Mouse (Mus musculus) CD4-positive naive resting alpha-beta T cell, adult 57 days (primary cell): Measurements from ENCODE around the gene Cnst. TPM values are rescaled to one million over a fixed set of nuclear protein-coding genes. Genes with fewer than 3 reads are reported as not detected.

Experiments
- total RNA-seq: library from RNA; stranded (reverse); gene quantifications from one replicate; pipeline ENCODE4 v1.2.4, GENCODE M21; 2023

The Cnst gene
- 52.5 TPM for total RNA-seq

DNA sequence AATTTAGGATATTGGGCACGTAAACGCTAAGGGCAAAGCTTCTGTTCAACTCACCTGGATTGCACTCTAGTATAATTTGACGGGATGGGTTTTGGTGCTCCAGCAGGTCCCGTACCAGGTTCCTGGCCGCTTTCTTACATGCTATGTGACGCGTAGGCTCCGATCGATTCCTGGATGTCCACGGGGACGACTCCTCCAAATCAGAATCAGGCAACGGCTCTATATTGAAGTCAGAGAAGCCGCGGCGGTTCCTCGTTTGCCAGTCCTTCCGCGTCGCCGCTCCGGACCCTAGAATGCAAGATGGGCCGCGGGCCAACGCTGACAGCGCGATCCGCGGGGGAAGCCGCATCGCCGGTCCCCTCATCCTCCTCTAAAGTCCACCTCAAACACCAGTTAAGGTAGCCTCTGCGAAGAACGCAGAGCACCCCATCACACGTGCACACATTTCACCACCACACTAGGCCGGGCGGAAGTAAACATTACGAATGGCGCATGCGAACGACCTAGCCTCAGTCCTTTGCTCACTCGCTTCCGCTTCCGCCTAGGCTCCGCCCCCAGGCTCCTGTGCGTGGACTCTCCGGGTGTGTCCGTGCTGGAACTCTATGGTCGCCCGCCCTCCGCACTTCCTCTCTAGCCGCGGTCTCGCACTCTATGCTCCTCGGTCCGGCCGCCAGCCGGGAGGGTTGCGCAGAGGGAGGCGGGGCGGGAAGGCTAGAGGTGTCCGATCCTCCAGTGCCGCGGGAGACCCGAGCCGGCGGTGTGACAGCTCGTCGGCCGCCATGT is at the start of gene Cnst, which contains the start of gene Tfb2m:
TSS of gene Cnst (plus strand) at position 603 of the 783 bp plus-strand sequence.
TSS of gene Tfb2m (minus strand) at position 500 of the 783 bp plus-strand sequence.

DNA sequence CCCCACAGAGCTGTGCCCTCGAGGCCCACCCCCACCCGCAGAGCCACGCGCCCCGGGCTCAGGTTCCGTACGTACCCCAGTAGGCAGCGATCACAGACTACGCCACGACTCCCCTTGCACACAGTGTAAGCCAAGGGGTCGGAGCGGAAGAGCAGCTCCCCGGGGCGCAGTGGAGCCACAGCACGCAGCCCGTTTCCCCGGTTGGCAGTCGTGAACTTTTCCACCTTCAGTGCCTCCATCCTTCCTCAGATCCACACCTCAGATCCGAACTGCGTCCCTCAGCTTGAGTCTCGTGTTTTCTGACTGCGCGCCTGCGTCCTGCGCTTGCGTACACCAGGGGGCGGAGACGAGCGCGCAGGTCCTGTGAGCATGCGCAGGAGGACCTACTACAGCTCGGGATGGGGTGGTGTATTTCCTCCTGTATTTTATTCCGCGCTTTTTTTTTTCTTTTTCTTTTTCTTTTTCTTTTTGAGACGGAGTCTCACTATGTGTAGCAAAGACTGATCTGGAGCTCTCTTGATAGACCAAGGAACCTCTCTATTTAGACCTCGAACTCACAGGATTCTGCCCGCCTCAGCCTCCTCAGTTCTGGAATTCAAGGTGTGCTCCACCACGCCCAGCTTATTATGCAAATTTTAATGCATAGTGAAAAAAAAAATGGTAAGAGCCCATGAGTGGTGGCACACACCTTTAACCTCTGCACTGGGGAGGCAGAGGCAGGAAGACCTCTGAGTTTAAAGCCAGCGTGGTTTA is 28.3 kb upstream of the Cnst start, which contains the start of gene Smyd3:
TSS of gene Smyd3 (minus strand) at position 329 of the 753 bp plus-strand sequence.

DNA sequence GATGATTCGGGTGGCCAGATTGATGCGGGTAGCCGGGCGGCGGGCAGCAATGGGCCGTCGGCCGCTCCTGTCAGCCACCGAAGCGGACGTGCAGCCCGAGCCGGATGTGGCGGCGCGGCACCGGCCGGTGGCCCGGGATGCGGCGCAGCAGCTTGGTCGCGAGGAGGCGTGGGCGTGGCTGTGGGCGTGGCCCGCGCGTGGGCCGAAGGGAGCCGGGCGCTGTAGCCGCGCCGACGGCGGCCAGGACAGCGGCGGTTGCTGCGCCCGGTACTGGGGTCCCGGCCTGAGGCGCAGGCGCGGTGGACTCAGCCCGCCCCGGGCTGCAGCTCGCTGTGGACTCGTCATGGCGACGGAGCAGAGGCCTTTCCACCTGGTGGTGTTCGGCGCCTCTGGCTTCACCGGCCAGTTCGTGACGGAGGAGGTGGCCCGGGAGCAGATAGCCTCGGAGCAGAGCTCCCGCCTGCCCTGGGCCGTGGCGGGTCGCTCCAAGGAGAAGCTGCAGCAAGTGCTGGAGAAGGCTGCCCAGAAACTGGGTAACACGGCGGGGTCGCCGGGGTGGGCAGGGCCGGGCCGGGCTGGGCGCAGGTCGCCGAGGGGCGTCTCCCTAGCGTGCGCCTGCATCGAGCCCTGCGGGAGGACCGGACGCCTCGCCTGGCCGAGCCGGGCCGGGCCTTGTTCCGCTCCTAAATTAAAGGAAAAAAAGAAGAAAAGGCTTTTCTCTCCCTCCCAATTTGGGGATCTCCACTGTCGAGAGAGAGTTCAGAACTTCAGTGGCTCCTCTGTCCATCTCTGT is 122.0 kb downstream of the Cnst start, which contains the start of gene Sccpdh:
TSS of gene Sccpdh (plus strand) at position 198 of the 793 bp plus-strand sequence.

Other genes with a start within 250 kb of the Cnst start
- gene Smyd3, start 28.3 kb upstream of the Cnst start, total RNA-seq: 59.8 TPM
- 38.6 TPM for gene Tfb2m, start 103 bp upstream of the Cnst start, total RNA-seq
- 1.9 TPM for gene Sccpdh, start 121.8 kb downstream of the Cnst start, total RNA-seq
- gene Kif28, start 198.9 kb downstream of the Cnst start, total RNA-seq: 0.41 TPM